Mouse (Mus musculus) testis, adult 2 months (tissue): Measurements from ENCODE around the gene Lama2. TPM values are rescaled to one million over a fixed set of nuclear protein-coding genes. Genes with fewer than 3 reads are reported as not detected.

ENCODE experiments used
- H3K27ac ChIP-seq: fragments of 200-500 bp; 2 replicates; pipeline ENCODE4 v1.5.1; 2012; ENCODE audit warnings: low read depth, low read length; ENCODE audit not compliant: control insufficient read depth, insufficient read depth
- H3K27me3 ChIP-seq: fragments of 200-500 bp; 2 replicates; pipeline ENCODE4 v1.6.1; 2012; ENCODE audit warnings: mild to moderate bottlenecking, low read length, moderate library complexity; ENCODE audit not compliant: control insufficient read depth, insufficient read depth
- H3K36me3 ChIP-seq: fragments of 200-500 bp; 2 replicates; pipeline ENCODE4 v1.6.1; 2012; ENCODE audit warnings: mild to moderate bottlenecking, low read length; ENCODE audit not compliant: control insufficient read depth, insufficient read depth
- H3K4me1 ChIP-seq: fragments of 200-500 bp; 2 replicates; pipeline ENCODE4 v1.6.1; 2012; ENCODE audit warnings: low read length; ENCODE audit not compliant: control insufficient read depth, insufficient read depth
- H3K4me3 ChIP-seq: fragments of 200-500 bp; 2 replicates; pipeline ENCODE4 v1.5.1; 2012; ENCODE audit warnings: low read depth, mild to moderate bottlenecking, low read length, moderate library complexity, mixed read lengths; ENCODE audit not compliant: control insufficient read depth
- CTCF ChIP-seq: fragments of 200-500 bp; IDR thresholded peaks from 2 replicates; pipeline ENCODE4 v1.5.1; 2012; ENCODE audit warnings: low read depth, mild to moderate bottlenecking, inconsistent platforms, low read length, moderate library complexity; ENCODE audit not compliant: control insufficient read depth, insufficient read depth, insufficient replicate concordance
- POLR2A ChIP-seq: fragments of 200-500 bp; IDR thresholded peaks from 2 replicates; pipeline ENCODE4 v1.6.1; 2012; ENCODE audit warnings: low read depth, mild to moderate bottlenecking, inconsistent platforms, low read length, moderate library complexity; ENCODE audit not compliant: control insufficient read depth
- polyA plus RNA-seq: library from polyadenylated mRNA; depleted of rRNA; stranded (reverse); fragments of >200 nt; gene quantifications from 2 replicates; pipeline ENCODE4 v1.2.3, GENCODE M21; 2012

The Lama2 gene
- polyA plus RNA-seq, 1 experiment, result 6.8 TPM

- Histone ChIP-seq H3K27ac (no peak overlapping the region), H3K4me1 (no peaks in the 10 kb centered on the region), H3K36me3 (no peaks in the 10 kb centered on the region), H3K27me3 (no peaks in the 10 kb centered on the region), H3K4me3 (no peak overlapping the region)
- TF ChIP-seq POLR2A (no peak), CTCF (no peak)
These were observed 353.7 kb downstream of the Lama2 start for GRCm38 (mm10) chr10:27265812-27266211.

- no peaks in the 10 kb centered on the region for H3K36me3 ChIP-seq
- no peaks in the 10 kb centered on the region for H3K4me1 ChIP-seq
- H3K4me3 ChIP-seq, result no peak overlapping the region
- no peaks in the 10 kb centered on the region for H3K27me3 ChIP-seq
- no peak overlapping the region for H3K27ac ChIP-seq
- no peak for TF ChIP-seq CTCF
These were observed 354.8 kb downstream of the Lama2 start for GRCm38 (mm10) chr10:27264713-27265112.

- TF ChIP-seq CTCF, result no peak
- TF ChIP-seq POLR2A, result no peak
These were observed 369.8 kb downstream of the Lama2 start for GRCm38 (mm10) chr10:27249741-27250140.

GRCm38 (mm10) chr10:27234755-27235154, 384.8 kb downstream of the Lama2 start:
- Histone ChIP-seq H3K27me3 (no peaks in the 10 kb centered on the region), H3K4me3 (no peak overlapping the region), H3K4me1 (no peaks in the 10 kb centered on the region), H3K36me3 (no peaks in the 10 kb centered on the region), H3K27ac (no peak overlapping the region)
- TF ChIP-seq CTCF (no peak), POLR2A (no peak)

More at GRCm38 (mm10) chr10:27249741-27250140, 369.8 kb downstream of the Lama2 start:
- Histone ChIP-seq H3K4me1 (no peaks in the 10 kb centered on the region), H3K27me3 (no peaks in the 10 kb centered on the region), H3K27ac (no peak overlapping the region), H3K36me3 (no peaks in the 10 kb centered on the region), H3K4me3 (no peak overlapping the region)

- Histone ChIP-seq H3K27ac (no peak overlapping the region), H3K4me1 (no peaks in the 10 kb centered on the region), H3K4me3 (no peak overlapping the region), H3K36me3 (no peaks in the 10 kb centered on the region), H3K27me3 (no peaks in the 10 kb centered on the region)
- TF ChIP-seq POLR2A (no peak), CTCF (no peak)
These were observed 386.0 kb downstream of the Lama2 start for GRCm38 (mm10) chr10:27233577-27233976.

- no peak for TF ChIP-seq POLR2A
- no peak for TF ChIP-seq CTCF
- Histone ChIP-seq H3K36me3 (no peaks in the 10 kb centered on the region), H3K4me3 (no peak overlapping the region), H3K4me1 (no peaks in the 10 kb centered on the region), H3K27ac (no peak overlapping the region), H3K27me3 (no peaks in the 10 kb centered on the region)
These were observed 395.7 kb downstream of the Lama2 start for GRCm38 (mm10) chr10:27223815-27224375.

GRCm38 (mm10) chr10:27222639-27223315, 396.8 kb downstream of the Lama2 start:
- TF ChIP-seq POLR2A, result no peak
- no peak for TF ChIP-seq CTCF
- no peak overlapping the region for H3K4me3 ChIP-seq
- no peak overlapping the region for H3K27ac ChIP-seq

More at GRCm38 (mm10) chr10:27222639-27223315, 396.8 kb downstream of the Lama2 start:
- Histone ChIP-seq H3K27me3 (no peaks in the 10 kb centered on the region), H3K4me1 (no peaks in the 10 kb centered on the region), H3K36me3 (no peaks in the 10 kb centered on the region)
